Mouse (Mus musculus) liver, embryonic 15.5 days (tissue): ENCODE results near the gene Kcnk15. TPM values are rescaled to one million over a fixed set of nuclear protein-coding genes. Genes with fewer than 3 reads are reported as not detected.

Source experiments
- ATAC-seq: fragments of 200-750 bp; cut with Nextera tagmentation; 2 replicates; pipeline ENCODE4 v1.8.0; 2017; ENCODE audit warnings: moderate number of reproducible peaks, mild to moderate bottlenecking, moderate library complexity; ENCODE audit not compliant: insufficient read depth
- H3K27ac ChIP-seq: fragments of 300-500 bp; sonication (generic); replicated peaks from 2 replicates; pipeline ENCODE4 v1.5.1; 2015; ENCODE audit warnings: mild to moderate bottlenecking, inconsistent platforms
- H3K27me3 ChIP-seq: fragments of 300-500 bp; sonication (generic); 2 replicates; pipeline ENCODE4 v1.6.1; 2015; ENCODE audit warnings: mild to moderate bottlenecking, inconsistent platforms
- H3K36me3 ChIP-seq: fragments of 300-500 bp; sonication (generic); replicated peaks from 2 replicates; pipeline ENCODE4 v1.6.1; 2015; ENCODE audit warnings: moderate library complexity, mild to moderate bottlenecking, inconsistent platforms
- H3K4me1 ChIP-seq: fragments of 300-500 bp; sonication (generic); replicated peaks from 2 replicates; pipeline ENCODE4 v1.6.1; 2015; ENCODE audit warnings: inconsistent platforms
- H3K4me2 ChIP-seq: fragments of 300-500 bp; sonication (generic); 2 replicates; pipeline ENCODE4 v1.6.1; 2015; ENCODE audit warnings: moderate library complexity, mild to moderate bottlenecking, inconsistent platforms
- H3K4me3 ChIP-seq: fragments of 300-500 bp; sonication (generic); replicated peaks from 2 replicates; pipeline ENCODE4 v1.5.1; 2015; ENCODE audit warnings: mild to moderate bottlenecking, inconsistent platforms
- H3K9ac ChIP-seq: fragments of 300-500 bp; sonication (generic); 2 replicates; pipeline ENCODE4 v1.6.1; 2015; ENCODE audit warnings: moderate library complexity, mild to moderate bottlenecking, inconsistent platforms
- H3K9me3 ChIP-seq: fragments of 300-500 bp; sonication (generic); replicated peaks from 2 replicates; pipeline ENCODE4 v1.6.1; 2016; ENCODE audit warnings: inconsistent platforms
- WGBS: fragments of 180-500 bp; shearing (Covaris S2); methylation state at CpG from one replicate; pipeline ENCODE4 v1.1.7; 2015; ENCODE audit warnings: mixed read lengths; ENCODE audit not compliant: insufficient replicate concordance; 5-methylcytosine and 5-hydroxymethylcytosine counted together
- polyA plus RNA-seq: library from polyadenylated mRNA; unstranded; fragments of >200 nt; fragmentation: Nextera tagmentation; extraction: Ambion mirVana; gene quantifications from 2 replicates; pipeline ENCODE4 v1.2.1, GENCODE M21; 2015

Gene Kcnk15
- polyA plus RNA-seq: not detected in 2 replicates

DNA sequence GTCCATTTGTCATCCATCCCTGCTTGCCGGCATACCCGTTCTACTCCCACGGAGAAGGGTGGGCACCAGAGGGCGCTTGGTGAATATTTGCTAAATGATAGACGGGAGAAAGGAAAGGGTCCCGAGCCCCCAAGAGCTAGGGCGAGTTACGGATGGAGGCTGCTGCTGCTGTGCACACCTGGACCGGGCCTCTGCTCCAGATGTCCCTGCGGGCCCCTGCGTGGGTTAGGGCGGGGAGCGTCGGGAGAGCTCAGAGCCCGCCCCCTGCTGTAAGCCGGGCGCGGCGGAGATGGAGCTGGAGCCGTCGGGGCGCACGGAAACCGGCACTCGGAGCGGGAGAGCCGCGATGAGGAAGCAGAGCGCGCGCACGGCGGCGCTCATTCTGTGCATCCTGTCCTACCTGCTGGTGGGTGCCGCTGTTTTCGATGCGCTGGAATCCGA is at the start of gene Kcnk15:
Kcnk15 (plus strand) TSS at position 191 of the 441 bp plus-strand sequence.
- H3K4me1 ChIP-seq: no peaks in the 10 kb centered on the region
- no peak within 1 kb of the TSS for H3K27ac ChIP-seq
- H3K4me2 ChIP-seq: no peak within 1 kb of the TSS
- no peaks in the 10 kb centered on the region for H3K36me3 ChIP-seq
- H3K27me3 ChIP-seq: peaks cover 83% of the 10 kb centered on the region
- no peak within 1 kb of the TSS for H3K4me3 ChIP-seq
- 2% methylated on average over 38 of the region's 38 CpGs for WGBS
- no peak for ATAC-seq
- H3K9me3 ChIP-seq: no peaks in the 10 kb centered on the region
- no peak within 1 kb of the TSS for H3K9ac ChIP-seq

DNA sequence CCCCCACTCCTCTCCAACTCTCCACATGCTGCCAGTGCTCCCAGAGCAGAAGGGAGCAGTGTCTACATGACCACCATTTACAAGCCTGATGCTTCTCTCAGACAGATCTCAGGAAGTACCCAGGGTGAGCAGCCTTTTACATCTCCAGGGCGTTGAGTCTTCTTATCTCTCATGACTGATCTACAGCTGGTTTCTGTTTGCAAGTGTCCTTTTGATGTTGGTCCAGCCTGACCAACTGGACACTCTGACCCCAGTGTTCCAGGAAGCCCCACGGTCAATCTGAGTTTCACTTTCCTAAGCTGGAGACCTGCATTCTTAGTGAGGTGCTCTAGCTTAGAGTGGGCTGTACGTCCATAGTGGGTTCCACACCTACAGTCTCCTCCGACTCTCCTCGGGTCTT is 49.6 kb upstream of the Kcnk15 start:
- no peak overlapping the region for H3K9ac ChIP-seq
- no peak overlapping the region for H3K4me3 ChIP-seq
- H3K36me3 ChIP-seq: no peaks in the 10 kb centered on the region
- no peaks in the 10 kb centered on the region for H3K4me1 ChIP-seq
- no peaks in the 10 kb centered on the region for H3K9me3 ChIP-seq
- H3K27ac ChIP-seq: no peak overlapping the region
- WGBS: 28% methylated on average over 5 of the region's 5 CpGs
- no peak for ATAC-seq
- no peak overlapping the region for H3K4me2 ChIP-seq
- H3K27me3 ChIP-seq: no peaks in the 10 kb centered on the region

DNA sequence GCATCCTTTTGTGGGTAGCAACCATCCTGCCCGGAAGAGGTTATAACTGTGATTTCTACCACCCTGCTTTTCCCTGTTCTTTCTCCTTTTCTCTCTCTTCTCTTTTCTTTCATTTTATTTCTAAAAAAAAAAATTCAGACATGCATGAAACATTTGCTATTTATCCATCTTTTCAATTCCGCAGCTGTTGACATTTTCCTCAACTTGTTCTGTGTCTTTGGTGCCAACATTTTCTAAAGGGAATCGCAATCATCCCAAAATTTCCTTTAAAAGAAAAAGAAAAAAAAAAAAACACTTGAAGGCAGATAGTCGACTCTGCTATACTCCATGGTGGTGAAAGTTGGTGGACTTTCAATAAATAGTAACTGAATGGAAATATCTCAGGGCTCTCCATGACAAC is 44.3 kb upstream of the Kcnk15 start:
- 63% methylated on average over 4 of the region's 4 CpGs for WGBS
- no peak overlapping the region for H3K9ac ChIP-seq
- no peak for ATAC-seq

DNA sequence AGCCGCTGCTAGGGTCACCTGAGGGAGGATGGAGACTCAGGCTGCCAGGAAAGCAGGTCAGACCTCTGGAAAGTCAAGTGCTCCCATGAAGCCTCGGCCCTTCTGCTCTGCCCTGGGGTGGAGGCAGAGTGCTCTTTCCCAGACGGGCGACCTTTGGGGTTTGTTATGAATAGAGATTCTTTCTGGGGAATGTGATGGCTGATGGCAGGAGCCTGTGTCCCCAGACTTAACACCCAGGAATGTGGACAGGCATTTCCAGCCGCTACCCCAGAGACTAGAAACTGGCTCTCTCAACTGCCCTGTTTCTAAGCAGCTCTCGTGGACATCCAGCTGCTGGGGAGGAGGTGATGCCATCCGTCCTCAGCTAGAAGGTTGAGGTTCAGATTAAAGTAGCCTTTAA is 43.7 kb upstream of the Kcnk15 start:
- Histone ChIP-seq H3K27ac (no peak overlapping the region), H3K9me3 (no peaks in the 10 kb centered on the region), H3K4me3 (no peak overlapping the region), H3K4me2 (no peak overlapping the region), H3K36me3 (no peaks in the 10 kb centered on the region), H3K4me1 (no peaks in the 10 kb centered on the region), H3K27me3 (no peaks in the 10 kb centered on the region), H3K9ac (no peak overlapping the region)
- no peak for ATAC-seq
- WGBS: 51% methylated on average over 7 of the region's 7 CpGs

More for the DNA sequence above, 44.3 kb upstream of the Kcnk15 start:
- Histone ChIP-seq H3K36me3 (no peaks in the 10 kb centered on the region), H3K4me1 (no peaks in the 10 kb centered on the region), H3K27me3 (no peaks in the 10 kb centered on the region), H3K27ac (no peak overlapping the region), H3K4me2 (no peak overlapping the region), H3K9me3 (no peaks in the 10 kb centered on the region), H3K4me3 (no peak overlapping the region)

DNA sequence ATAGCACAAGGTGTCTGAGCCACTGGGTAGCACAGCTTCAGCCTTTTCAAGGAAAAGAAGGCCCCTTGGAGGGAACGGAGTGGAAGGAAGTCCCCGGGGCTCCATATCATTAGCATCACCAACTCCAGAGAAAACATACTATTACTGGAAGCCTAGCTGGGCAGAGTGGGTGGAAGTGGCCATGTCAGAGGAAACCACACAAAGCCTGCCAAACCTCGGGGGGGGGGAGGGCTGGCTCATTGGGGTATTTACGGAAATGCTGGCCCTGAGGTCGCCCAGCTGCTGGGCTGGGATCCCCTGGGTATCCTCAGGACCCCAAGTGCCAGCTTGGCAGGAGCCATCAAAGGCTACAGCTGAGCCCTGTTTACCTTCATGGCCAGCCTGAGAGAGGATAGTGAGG is 40.4 kb upstream of the Kcnk15 start:
- 18% methylated on average over 5 of the region's 5 CpGs for WGBS
- no peaks in the 10 kb centered on the region for H3K27me3 ChIP-seq
- no peaks in the 10 kb centered on the region for H3K9me3 ChIP-seq
- no peak overlapping the region for H3K4me3 ChIP-seq
- no peak overlapping the region for H3K9ac ChIP-seq
- H3K4me1 ChIP-seq: no peaks in the 10 kb centered on the region
- H3K36me3 ChIP-seq: no peaks in the 10 kb centered on the region
- ATAC-seq: no peak; the same call in 1 of the 2 replicates
- H3K27ac ChIP-seq: no peak overlapping the region
- H3K4me2 ChIP-seq: no peak overlapping the region

DNA sequence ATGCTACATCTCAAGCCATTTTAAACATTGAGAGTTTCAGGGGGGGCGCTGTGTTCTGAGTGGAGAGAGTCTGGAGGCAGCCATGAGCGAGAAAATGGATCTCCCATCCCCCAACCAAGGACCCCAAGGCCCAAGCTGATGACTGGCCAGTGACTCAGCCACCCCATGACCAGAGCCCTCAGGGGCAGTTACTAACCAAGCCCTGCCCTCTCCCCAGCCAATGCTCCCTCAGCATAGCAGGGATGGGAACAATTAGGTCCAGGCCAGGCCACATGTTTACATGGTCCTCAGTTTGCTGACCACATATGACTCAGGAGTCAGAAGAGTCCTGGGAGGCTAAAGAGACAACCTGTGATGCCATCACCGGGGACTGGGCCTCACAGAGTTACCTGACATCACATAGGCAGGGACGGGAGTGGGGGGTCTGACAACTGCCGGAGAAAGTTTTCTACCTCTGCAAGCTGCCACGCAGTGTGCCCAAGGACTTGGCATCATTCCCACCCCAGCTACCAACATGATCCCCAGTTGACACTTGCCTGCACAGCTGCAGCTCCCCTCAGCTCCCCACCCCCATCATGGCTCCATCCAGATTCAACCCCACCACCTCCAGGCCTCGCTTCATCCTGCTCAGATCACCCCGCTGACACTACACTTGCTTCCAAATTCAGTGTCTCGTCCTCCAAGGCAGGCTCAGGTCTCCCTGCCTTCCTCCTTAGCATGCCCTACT is 38.5 kb upstream of the Kcnk15 start:
- Histone ChIP-seq H3K27me3 (no peaks in the 10 kb centered on the region), H3K36me3 (no peaks in the 10 kb centered on the region), H3K4me2 (no peak overlapping the region), H3K9ac (no peak overlapping the region), H3K27ac (no peak overlapping the region), H3K9me3 (no peaks in the 10 kb centered on the region), H3K4me3 (no peak overlapping the region), H3K4me1 (no peaks in the 10 kb centered on the region)
- no peak for ATAC-seq
- WGBS: 68% methylated on average over 9 of the region's 9 CpGs

DNA sequence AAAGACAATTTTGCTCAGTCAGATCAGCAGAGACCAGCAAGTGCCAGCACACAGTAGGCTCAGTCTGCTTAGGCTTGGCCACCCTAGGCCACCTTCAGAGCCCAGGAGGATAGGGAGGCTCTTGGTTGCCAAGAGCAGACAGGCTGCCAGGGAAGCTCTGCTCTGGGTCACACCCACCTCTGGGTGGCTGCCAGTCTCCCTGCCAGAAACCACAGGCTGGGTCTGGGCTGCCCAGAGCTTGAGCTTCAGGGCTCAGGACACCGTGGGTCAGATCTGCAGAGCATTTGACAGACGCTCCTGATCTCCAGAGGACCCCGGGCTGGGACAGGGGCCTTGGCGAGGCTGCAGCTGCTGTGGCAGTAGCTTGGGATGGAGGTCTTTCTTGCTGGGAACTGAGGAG is 32.8 kb upstream of the Kcnk15 start, which contains the start of gene Ccn5:
Ccn5 (plus strand) TSS at position 255 of the 400 bp plus-strand sequence.
- Histone ChIP-seq H3K27me3 (no peaks in the 10 kb centered on the region), H3K4me3 (no peak within 1 kb of the TSS), H3K27ac (no peak within 1 kb of the TSS), H3K4me2 (no peak within 1 kb of the TSS), H3K36me3 (no peaks in the 10 kb centered on the region), H3K4me1 (no peaks in the 10 kb centered on the region), H3K9me3 (no peaks in the 10 kb centered on the region), H3K9ac (no peak within 1 kb of the TSS)
- no peak for ATAC-seq
- 37% methylated on average over 4 of the region's 4 CpGs for WGBS

DNA sequence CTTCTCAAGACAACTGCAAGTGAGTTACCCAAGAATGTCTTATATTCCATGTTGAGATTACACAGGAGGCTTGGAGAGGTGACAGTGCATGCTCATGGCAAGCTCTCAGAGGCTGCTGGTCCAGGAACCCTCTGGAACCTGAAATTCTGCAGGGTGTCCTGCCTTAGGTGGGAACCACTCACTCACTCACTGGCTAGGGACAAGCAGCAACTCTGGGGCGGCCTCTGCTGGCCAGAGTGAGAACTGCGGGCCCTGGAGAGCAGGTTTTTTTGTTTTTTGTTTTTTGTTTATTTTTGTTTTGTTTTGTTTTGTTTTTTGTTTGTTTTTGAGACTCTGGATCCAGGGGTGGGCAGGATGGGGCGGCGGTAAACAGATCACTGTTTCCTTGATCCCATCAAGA is 30.2 kb upstream of the Kcnk15 start:
- ATAC-seq: no peak
- H3K4me1 ChIP-seq: no peaks in the 10 kb centered on the region
- no peaks in the 10 kb centered on the region for H3K27me3 ChIP-seq
- H3K27ac ChIP-seq: no peak overlapping the region
- peak overlapping the region; percentile 16; the same call in 1 of the 2 replicates for H3K4me2 ChIP-seq
- no peaks in the 10 kb centered on the region for H3K36me3 ChIP-seq
- 7% methylated on average over 4 of the region's 4 CpGs for WGBS
- no peak overlapping the region for H3K4me3 ChIP-seq
- H3K9me3 ChIP-seq: no peaks in the 10 kb centered on the region
- H3K9ac ChIP-seq: no peak overlapping the region

DNA sequence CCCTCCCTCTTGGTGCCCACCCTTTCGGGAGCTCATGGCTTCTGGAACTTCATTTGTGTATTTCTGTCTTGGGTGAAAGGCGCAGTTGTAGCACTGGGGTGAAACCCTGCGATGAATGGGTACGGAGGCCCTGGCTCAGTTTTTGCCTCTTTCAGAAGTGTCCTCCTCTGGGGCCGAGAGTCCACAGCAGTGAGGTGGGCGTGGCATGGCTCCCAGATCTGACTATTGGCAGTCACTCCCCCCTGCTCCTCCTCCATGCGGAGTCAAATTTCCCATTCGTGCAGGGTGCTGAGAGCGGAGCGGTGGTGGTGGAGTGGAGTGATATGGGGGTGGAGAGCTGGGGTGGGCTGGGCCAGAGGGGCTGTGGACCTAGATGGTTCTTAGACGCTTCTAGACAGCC is 29.7 kb upstream of the Kcnk15 start:
- no peak overlapping the region for H3K9ac ChIP-seq
- peak overlapping the region; percentile 16; the same call in 1 of the 2 replicates for H3K4me2 ChIP-seq
- ATAC-seq: peak; percentile 63
- WGBS: 46% methylated on average over 11 of the region's 11 CpGs
- H3K27ac ChIP-seq: no peak overlapping the region
- no peaks in the 10 kb centered on the region for H3K36me3 ChIP-seq
- H3K27me3 ChIP-seq: no peaks in the 10 kb centered on the region
- no peaks in the 10 kb centered on the region for H3K9me3 ChIP-seq
- no peaks in the 10 kb centered on the region for H3K4me1 ChIP-seq
- H3K4me3 ChIP-seq: no peak overlapping the region

DNA sequence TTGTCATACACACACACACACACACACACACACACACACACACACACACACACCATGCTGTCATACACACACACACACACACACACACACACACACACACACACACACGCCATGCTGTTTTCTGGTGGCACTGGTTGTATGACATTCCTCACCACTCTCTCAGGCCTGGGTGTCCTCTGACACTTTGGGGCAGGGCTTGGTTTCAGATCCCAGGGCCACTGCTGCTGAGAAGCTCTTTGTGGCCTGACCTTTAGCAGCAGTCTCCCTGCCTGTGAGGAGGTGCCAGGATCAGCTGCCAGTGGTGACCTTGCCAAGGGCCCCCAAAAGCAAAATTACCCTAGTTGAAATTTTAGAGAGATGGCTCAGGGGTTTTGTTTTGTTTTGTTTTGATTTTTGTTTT is 27.6 kb upstream of the Kcnk15 start:
- Histone ChIP-seq H3K4me3 (no peak overlapping the region), H3K27ac (no peak overlapping the region), H3K36me3 (no peaks in the 10 kb centered on the region), H3K4me1 (no peaks in the 10 kb centered on the region), H3K27me3 (no peaks in the 10 kb centered on the region), H3K9me3 (no peaks in the 10 kb centered on the region), H3K9ac (no peak overlapping the region), H3K4me2 (no peak overlapping the region)
- no peak for ATAC-seq
- 32% methylated on average over 1 of the region's 1 CpGs for WGBS

DNA sequence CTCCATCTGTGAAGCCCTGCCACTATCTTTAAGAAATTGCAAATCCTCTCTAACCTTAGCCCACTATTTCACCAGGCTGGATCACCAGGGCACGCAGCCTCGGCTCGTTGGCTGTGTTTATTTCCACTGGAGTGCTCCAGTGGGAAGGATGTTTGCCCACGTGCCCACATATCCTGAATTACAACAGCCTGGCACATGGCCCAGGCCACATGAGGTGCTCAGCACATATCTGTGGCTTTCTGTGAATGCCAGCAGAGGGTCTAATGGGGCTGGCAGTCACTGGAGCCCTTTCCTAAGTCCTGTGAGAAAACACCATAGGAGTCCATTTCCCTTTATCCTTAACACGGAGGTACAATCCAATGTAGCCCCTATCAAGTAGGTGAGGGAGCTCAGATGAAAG is 27.0 kb upstream of the Kcnk15 start:
- Histone ChIP-seq H3K4me3 (no peak overlapping the region), H3K9ac (no peak overlapping the region), H3K27me3 (no peaks in the 10 kb centered on the region), H3K9me3 (no peaks in the 10 kb centered on the region), H3K27ac (no peak overlapping the region), H3K4me1 (no peaks in the 10 kb centered on the region), H3K36me3 (no peaks in the 10 kb centered on the region), H3K4me2 (no peak overlapping the region)
- no peak for ATAC-seq
- WGBS: 51% methylated on average over 5 of the region's 5 CpGs

DNA sequence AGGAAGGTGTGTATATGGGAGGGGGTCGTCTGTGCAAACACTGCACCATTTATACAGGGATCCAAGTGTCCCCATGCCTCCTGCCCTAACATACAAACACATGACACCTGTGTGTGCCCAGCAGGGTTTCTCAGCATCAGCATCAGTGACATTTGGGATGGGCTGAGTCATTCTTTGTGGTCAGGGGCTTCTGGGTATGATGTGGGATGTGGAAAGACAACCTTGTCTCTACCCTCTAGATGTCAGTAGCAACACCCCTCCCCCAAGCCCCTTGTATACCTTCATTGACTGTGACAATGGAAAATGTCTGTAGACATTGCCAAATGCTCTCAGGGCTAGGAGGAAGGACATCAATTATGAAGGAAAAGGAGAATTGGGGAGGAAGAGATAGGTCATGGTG is 22.3 kb upstream of the Kcnk15 start:
- ATAC-seq: no peak
- H3K27ac ChIP-seq: no peak overlapping the region
- H3K4me1 ChIP-seq: no peaks in the 10 kb centered on the region
- H3K9me3 ChIP-seq: no peaks in the 10 kb centered on the region
- H3K4me2 ChIP-seq: no peak overlapping the region
- no peaks in the 10 kb centered on the region for H3K27me3 ChIP-seq
- H3K9ac ChIP-seq: no peak overlapping the region
- H3K36me3 ChIP-seq: no peaks in the 10 kb centered on the region
- H3K4me3 ChIP-seq: no peak overlapping the region
- 24% methylated on average over 1 of the region's 1 CpGs for WGBS
